Mouse (Mus musculus) lung, adult 2 months (tissue): Measurements from ENCODE around the gene Gm9573.

Experiments used
- CTCF ChIP-seq: fragments of 200-500 bp; IDR thresholded peaks from 2 replicates; pipeline ENCODE4 v1.5.1; 2011; ENCODE audit warnings: mild to moderate bottlenecking, low read length, control low read depth; ENCODE audit not compliant: insufficient read depth
- POLR2A ChIP-seq: fragments of 200-500 bp; IDR thresholded peaks from 2 replicates; pipeline ENCODE4 v1.6.1; 2011; ENCODE audit warnings: low read depth, mild to moderate bottlenecking, control low read depth, low read length, borderline replicate concordance; ENCODE audit errors: extremely low read depth

DNA sequence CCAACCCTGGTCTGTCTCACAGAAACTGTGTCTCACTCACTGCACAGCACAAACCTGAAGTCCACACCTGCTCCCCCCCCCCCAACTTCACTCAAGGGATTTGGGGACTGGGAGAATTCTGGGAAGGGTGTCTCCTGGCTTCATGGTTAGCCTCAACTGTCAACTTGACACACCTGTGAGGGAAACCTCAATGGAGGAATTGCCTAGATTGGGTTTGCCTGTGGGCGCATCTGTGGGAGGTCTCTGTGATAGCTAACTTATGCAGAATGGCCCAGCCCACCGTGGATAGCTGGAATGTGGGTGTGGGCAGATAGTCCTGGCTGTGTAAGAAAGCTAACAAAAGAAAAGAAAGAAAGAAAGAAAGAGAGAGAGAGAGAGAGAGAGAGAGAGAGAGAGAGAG is 25.2 kb downstream of the Gm9573 start, which contains the start of gene Sfta2:
- TF ChIP-seq POLR2A (no peak), CTCF (no peak)
